Mouse (Mus musculus) T-helper 17 cell (primary cell): ENCODE measurements around the gene Syngr3.
"Not testable (repeated sequence)": the region's sequence is repeated elsewhere in the genome, so short reads cannot be mapped to it uniquely, and the experiment has no call there.

Source experiments
- in situ Hi-C, 2 experiments: fragments of 300-600 bp; cut with MboI, MseI; formaldehyde crosslinking; loops; 1 replicate in 1 of 2; 2 replicates in 1 of 2; pipeline ENCODE4 v1.15.1; 2025; ENCODE audit warnings: high pct_unique_total_duplicates in 2 of 2

The Syngr3 gene

DNA sequence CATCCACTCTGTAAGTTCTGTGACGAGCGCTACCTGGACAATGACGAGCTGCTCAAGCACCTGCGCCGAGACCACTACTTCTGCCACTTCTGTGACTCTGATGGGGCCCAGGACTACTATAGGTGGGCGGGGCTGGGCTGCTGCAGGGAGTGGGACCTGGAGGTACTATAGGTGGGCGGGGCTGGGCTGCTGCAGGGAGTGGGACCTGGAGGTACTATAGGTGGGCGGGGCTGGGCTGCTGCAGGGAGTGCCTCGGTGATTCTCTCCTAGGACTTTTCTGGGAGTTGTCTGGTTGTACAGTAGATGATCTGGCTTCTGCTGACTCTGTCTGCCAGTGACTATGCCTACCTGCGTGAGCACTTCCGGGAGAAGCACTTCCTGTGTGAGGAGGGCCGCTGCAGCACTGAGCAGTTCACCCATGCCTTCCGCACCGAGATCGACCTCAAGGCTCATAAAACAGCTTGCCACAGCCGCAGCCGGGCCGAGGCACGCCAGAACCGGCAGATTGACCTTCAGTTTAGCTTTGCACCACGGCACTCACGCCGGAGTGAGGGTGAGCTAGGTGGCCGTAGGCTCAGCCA is 12.2 kb downstream of the Syngr3 start:
- in situ Hi-C loops = no loop called here

DNA sequence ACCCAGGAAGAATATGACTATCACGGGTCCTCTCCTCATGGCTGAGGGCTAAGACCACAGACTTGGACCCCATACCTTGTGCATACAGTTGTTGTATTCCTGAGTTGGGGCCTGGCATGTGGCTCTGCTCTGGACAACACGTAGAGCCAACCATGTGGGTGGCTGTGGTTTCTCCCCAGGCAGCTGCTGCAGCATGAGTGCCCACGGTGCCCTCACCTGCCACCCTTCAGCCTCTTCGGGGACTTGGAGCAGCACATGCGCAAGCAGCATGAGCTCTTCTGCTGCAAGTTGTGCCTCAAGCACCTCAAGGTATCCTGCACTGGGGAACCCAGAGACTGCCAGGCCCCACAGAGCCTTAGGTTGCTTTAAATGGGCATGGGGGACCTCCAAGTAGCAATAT is 12.9 kb downstream of the Syngr3 start:
- in situ Hi-C loops = no loop called here

DNA sequence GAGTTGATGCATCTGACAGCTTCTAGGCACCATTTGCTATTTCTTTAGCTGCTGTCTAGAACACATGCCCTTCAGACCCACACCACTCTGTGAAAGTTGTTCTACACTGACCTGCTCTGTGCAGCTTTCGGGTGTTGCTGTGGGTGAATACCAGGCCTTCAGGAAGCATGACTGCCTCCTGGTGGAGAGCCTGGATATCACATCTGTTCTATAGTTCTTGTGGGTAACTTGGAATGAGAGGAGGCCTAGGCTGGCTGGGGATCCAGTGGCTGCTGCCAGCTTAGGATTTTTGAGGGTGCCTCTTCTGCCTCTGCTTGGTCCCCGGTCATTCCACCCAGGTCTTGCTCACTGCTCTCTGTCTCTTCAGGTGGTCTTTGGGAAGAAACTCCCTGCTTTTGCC is 13.6 kb downstream of the Syngr3 start:
- in situ Hi-C loops = no loop called here

DNA sequence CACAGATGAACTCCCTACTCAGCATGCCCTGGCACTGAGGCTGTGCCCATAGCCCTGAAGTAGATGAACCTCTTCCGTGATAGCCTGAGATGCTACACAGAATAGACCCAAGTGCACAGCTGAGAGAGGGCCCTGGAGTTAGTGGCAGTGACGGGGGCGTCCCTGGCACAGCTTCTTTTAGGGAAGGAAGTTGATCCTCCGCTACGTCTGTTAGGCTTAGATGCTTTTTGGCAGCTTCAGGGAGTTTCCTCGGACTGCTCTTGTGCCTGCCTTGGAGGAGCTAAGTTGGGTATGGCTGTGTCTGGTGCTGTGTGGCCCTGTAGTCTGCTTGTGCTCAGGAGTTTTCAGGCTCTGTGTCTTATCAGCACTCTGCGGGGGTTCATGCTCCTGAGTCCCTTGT is 15.5 kb downstream of the Syngr3 start:
- in situ Hi-C loops = no loop called here

DNA sequence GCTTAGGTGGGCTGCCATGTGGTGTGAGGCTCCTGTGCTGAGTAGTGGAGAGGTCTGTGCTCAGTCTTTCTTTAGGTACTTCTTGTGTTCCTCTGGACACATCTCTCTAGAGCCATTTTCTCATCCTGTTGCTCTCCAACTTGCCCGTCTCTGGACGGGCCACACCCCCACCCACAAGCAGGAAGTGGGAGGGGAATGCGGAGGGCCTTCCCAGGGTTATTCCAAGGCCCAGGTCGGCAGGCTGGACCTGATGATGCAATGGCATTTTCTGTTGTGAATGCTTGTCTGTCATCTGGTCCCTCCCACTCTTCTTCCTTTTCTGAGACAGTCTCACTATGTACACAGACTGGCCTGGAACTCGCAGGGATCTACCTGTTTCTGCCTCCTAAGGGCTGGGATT is 17.6 kb downstream of the Syngr3 start:
- in situ Hi-C loops = no loop called here

DNA sequence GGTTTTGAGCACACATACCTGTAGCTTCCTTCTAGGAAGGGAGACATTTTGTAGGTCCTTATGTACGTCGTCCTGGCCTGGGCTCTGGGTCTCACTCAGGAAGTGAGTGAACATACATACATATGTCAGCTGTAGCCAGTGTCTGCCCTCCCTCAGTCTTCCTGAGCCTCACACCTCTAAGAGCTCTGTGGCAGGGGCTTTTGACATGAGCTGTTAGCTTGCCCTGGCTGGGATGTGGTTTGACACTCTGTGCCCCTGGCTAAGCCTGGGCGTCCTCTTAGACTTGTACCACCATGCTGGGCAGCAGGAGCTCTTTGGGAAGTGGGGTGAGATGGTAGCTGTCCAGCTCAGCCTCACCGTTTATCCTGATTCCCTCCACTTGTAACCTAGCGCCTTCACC is 18.4 kb downstream of the Syngr3 start:
- in situ Hi-C loops = no loop called here

DNA sequence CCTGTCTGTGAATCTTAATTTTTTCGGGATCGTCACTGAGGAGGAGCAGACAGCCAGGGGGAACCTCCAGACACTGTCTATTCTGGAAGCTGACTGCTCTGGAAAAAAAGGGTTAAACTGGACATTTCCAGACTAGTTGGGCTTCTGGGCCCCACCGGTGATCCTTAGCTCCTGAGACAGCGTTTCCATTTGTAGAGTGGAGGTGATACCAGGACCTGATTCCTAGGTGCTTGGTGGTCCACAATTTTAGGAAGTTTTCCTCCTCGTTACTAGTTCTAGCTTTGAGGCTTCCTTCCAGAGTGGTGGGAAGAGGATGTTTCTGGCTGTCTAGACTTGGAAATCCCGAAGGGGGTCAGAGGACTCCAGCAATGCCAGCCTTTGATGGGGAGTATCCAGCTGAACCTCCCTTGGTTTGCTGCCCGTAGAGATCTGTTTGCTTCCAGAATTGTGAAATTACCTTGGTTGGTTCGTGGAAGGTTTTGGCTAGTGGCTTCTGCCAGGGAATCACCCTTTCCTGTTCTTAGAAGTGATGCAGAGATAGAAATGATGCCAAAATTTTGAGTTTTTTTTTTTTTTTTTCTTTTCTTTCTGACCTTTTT is 19.4 kb downstream of the Syngr3 start:
- in situ Hi-C loops = no loop called here

DNA sequence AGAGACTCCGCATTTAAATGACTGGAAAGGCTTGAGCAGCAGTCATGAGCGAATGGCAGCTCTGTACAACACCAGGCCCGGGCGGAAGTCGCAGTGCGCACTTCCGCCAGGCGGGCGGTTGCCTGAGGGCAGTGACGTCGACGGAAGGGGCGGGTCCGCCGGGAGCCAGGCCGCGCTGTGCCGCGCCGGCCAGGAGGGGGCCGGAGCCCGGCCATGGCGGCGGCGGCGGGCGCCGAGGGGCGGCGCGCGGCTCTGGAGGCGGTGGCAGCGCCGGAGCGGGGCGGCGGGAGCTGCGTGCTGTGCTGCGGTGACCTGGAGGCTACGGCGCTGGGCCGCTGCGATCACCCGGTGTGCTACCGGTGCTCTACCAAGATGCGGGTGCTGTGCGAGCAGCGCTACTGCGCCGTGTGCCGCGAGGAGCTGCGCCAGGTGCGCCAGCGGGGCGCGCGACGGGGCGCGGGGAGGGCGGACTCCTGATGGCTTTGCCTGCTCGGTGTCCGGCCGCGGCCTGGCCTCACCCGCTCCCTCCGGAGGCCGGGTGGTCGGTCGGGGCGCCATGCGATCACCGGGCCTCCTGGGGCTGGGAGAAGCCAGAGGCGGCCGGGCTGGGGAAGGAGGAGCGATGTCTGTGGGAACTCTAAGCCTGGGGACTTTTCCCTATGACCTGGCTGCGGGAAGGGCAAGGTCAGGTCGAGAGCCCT is 20.1 kb downstream of the Syngr3 start, which contains the start of gene Zfp598:
Zfp598 (plus strand) TSS at position 143 of the 701 bp plus-strand sequence.
- in situ Hi-C loops = no loop called here

DNA sequence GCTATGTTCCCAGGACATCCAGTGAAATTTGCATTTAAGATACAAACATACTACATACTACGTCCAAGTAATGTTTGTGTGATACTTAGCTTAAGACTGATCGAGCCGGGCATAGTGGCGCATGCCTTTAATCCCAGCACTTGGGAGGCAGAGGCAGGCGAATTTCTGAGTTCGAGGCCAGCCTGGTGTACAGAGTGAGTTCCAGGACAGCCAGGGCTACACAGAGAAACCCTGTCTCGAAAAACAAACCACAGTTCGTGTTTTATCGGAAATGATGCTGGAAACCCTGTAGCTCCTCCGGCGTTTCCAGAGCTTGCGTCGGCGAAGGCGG is 20.6 kb downstream of the Syngr3 start:
- in situ Hi-C loops = not testable (repeated sequence)

DNA sequence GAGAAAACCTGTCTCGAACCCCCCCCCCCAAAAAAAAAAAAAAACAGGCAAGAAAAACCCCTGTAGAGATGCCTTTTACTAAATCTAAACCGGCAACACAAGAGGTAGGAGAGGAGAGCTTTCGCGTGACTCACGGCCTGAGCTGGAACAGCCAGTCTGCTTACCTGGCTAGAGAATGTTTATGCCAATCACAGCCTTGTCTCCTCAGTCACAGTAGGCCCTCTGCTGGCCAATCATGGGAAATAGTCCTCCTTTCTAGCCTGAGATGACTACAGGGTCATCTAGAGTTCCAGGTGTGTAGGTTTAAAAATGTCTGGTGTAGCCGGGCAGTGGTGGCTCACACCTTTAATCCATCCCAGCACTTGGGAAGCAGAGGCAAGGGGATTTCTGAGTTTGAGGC is 22.3 kb downstream of the Syngr3 start:
- in situ Hi-C loops = no loop called here

DNA sequence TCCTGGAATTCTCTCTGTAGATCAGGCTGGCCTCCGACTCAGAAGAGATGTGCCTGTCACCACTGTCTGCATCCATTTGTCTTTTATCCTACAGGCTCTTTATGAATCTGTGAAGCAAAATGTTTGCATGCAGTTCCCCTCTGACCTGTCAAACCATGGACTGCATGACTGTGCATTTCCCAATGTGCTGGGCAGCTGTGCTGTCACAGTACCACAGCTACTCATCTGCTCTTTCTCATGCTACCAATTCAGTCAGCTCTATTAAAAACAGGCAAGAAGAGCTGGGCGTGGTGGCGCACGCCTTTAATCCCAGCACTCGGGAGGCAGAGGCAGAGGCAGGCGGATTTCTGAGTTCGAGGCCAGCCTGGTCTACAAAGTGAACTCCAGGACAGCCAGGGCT is 22.7 kb downstream of the Syngr3 start:
- in situ Hi-C loops = not testable (repeated sequence)

DNA sequence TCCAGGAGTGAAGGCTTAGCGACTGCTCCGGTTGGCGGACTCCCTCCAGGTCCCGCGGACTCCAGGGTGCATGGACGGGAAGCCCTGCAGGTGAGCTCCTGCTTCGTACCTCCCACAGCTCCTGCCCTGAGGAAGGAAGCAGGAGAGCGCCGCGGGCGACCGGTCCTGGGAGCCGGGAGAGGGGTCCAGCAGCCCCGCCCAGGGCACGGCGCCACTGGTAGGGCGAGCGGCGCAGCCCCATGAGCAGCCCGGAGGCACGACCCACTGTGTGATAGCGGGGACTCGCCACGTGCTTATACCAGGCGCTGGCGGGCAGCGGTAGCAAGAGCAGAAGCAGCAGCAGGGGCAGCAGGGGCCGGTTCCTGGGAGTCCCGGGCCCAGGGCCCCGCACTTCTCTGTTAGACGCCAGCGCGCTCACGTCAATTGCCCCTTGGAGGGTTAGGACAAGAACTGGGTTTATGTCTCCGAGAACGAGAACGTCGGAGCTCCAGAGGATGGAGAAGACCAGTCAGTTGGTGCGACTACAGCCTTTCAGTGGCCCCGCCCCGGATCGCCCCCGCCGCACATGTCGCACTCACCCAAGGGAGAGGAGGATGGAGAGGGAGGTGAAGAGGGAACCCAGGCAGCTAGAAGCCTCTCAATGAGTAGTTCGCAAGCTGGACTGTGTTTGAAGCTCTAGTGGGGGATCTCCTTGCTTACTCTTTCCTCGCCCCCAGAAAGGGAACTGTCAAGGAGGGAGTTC is 31.6 kb downstream of the Syngr3 start, which contains the start of gene Npw:
Npw (minus strand) TSS at position 441 of the 742 bp plus-strand sequence.
- in situ Hi-C loops = loop anchor here in 1 of 2 experiments (5.0 kb wide), 1 partner anchor 121 kb away; no protein-coding TSS in a partner anchor

DNA sequence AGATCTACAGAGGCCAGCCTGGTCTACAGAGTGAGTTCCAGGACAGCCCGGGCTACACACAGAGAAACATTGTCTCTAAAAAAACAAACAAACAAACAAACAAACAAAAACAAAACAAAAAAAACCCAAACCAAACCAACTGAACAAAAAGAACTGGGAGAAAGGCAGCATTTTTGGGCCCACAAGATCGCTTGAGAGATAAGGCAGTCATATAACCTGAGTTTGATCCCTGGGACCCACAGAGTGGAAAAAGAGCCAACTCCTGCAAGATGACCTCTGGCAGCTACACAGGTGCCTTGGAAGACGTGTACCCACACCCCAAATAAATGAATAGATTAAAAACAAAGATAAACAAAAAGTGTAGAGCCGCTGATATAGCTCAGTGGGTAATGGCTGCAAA is 34.8 kb downstream of the Syngr3 start:
- in situ Hi-C loops = loop anchor here in 1 of 2 experiments (5.0 kb wide), 2 partner anchors 118 to 158 kb away; no protein-coding TSS in a partner anchor

DNA sequence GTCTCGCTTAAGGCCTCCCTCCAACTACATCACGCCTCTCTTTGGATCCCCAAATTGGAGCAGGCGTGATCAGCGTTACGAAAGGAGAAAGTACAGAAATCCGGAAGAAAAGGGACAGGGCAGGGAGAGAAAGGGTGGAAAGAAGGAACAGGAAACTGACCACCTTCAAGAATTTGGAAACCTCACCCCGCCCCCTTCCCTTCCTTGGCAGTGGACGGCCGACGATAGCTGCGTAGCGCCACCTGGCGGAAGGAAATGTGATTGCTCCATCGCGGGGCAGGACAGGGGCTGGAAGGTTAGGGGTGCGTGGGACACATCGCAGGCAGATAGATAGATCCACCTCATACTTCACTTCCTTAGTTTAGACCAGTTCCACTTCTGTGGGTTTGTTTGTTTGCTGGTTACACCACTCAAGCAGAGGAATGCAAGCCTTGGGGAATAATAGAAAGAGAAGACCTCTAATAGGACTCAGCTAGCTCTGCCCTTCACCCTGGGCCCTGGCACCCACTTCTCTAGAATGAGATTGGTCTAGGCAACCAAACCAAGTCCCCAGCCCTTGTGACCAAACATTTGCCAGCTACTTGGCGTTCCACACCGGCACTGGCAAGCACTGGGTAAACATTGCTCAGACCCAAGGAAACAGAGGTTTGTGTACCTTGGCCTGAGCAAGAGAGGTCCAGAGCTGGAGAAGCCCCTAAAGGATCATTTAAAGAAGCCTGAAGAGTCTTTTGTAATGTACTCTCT is 35.6 kb downstream of the Syngr3 start:
- in situ Hi-C loops = loop anchor here in 1 of 2 experiments (5.0 kb wide), 1 partner anchor 157 kb away; no protein-coding TSS in a partner anchor

DNA sequence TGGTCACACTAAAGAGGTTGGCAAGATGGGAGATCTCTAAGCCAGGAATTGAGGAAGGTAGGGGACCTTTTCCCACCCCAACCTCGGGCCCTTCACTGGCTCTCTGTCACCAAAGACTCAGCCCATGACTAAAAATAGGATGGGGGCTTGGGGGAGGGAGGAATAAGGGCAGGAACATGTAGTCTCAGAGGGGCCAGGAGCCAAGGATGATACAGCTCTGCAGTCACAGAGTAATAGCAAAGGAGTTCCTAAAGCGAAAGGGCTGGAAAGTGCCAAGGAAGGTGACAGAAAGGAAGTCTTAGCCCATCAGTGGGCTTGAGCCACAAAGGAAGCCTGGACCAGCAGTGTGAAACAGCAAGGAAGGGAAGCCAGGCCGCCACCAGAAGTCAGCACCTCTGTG is 37.9 kb downstream of the Syngr3 start:
- in situ Hi-C loops = loop anchor here in 1 of 2 experiments (5.0 kb wide), 1 partner anchor 155 kb away; no protein-coding TSS in a partner anchor

DNA sequence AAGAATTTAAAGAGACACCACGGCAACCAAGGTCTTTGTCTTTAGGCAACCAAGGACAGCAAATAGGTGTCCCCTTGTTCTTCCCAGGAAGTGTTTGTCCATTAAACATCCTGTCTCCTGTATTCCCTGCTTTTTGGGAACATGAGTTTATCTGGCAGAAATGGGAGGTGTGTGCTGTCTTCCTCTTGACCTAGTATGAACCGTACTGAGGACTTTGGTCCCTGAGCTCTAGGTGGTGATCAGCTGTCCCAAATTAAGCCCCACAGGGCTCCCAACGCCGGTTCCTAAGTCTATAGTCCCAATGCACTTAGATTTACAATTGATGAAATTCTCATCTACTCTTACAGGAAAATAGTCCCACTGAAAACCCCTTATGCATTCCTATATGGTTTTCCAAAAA is 39.0 kb downstream of the Syngr3 start:
- in situ Hi-C loops = loop anchor here in 1 of 2 experiments (5.0 kb wide), 1 partner anchor 153 kb away; no protein-coding TSS in a partner anchor

DNA sequence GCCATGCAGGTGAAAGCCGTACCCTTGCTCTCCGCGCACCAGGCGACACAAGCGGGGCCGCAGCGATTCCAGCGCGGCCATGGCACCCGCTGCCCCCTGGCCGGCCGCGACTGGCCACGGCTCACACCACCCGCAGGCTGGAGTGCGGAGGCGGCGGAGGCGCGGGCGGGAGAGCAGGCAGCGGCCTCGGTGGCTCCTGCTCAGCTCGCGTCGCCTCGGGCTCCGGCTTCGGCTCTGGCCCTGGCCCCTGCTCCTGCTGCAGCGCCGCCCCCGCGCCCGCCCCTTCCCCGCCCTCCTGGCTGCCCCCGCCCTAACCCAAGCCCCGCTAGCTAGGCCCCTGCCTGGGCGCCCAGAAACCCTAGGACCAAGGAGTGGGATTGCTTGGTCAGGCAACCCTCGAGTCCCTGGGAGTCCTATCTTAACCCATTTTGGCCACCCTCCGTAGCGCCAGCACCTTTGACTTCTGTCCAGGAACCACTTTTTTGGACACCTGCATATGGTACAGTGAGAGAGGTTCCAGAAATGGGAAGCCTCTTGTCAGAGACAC is 39.6 kb downstream of the Syngr3 start, which contains the start of gene Slc9a3r2:
Slc9a3r2 (minus strand) TSS at position 258 of the 547 bp plus-strand sequence.
- in situ Hi-C loops = loop anchor here in 1 of 2 experiments (5.0 kb wide), 1 partner anchor 153 kb away; no protein-coding TSS in a partner anchor

DNA sequence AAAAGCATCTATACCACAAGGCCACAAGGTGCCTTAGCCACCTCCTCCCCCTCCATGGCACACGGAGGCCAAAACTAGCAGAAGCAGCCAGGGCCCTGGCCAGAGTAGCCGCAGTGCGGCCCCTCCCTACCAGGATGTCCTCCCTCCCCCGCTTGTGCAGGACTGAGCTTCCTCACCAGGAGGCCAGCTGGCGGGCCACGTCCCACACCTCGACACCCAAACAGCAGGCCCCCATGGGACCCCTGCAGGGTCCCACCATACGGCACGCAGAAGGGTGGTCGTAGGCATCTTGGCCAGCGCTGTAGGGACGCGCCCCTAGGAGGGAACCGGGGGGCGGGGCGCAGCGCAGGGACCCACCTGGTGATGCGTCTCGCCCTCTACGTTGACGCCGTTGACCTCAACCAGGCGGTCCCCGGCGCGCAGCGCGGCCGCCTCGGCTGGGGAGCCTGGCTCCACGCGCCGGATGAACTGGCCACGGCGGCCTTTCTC is 40.1 kb downstream of the Syngr3 start:
- in situ Hi-C loops = loop anchor here in 1 of 2 experiments (5.0 kb wide), 1 partner anchor 152 kb away; no protein-coding TSS in a partner anchor

DNA sequence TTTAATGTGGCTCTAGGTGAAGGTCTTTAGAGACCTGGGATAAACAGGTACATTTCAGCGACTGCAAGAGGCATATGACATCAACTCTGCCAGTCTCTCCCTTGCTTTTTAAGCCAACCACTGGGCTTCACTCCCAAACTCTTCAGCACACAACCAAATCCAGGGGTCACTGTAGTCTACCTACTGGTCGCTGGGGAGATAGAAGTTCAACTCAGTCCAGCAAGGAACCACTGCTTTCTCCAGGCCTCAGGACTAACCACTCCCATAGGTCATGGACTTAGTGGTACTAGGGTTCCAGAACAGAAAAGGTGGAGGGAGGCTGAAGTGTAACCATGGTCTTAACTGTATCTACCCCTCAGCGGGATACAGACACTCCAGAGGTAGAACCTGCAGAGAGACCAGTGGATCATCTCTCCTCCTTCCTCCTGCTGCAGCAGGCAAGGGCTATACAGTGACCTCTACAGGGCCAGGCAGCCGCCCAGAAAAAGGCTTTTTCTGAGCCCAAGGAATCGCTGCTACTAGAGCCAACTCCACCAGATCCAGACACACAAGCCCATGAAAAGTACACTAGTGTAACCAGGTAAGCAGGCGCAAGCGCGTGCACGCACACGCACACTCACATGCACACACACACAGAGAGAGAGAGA is 40.9 kb downstream of the Syngr3 start:
- in situ Hi-C loops = no loop called here

DNA sequence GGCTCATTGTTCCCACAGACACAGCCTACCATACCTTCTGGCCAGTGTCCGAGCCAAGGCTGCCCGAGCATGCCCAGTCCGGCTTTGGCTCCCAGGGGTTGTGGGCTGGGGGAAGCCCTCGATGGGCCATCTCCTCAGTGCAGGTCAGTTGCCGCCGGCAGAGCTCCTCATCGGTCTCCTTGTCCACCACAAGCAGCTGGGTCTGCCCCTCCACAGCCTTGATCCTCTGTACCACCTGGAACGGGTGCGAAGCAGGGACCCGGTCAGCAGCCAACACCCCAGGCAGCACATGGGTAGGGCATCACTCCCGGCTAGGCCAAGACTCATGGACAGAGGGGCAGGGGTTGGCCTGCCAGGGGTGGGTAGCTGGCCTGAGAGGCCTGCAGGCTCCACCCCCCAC is 42.3 kb downstream of the Syngr3 start:
- in situ Hi-C loops = no loop called here
